Mouse (Mus musculus): Measurements from ENCODE around the gene Yipf2.

GRCm38 (mm10) chr9:21593122-21593721, 594 bp upstream of the Yipf2 start:
- TF ChIP-seq CTCF (IDR thresholded peaks at IDR 0.05; ENCODE audit: low read depth) (0 out of 2 replicates have a peak, but pooled peaks have one; percentile 7), EP300 (IDR thresholded peaks at IDR 0.05; ENCODE audit: low read depth) (no peak)
